Mouse (Mus musculus) olfactory bulb, adult 2 months (tissue): ENCODE measurements at regions not wholly inside any gene's neighbourhood (a gene's known extent, or its start where the extent isn't known, plus 50 kb on each side); places are given as distances from the start of the nearest gene placed in this dataset.

Source experiments
- H3K27ac ChIP-seq: fragments of 200-500 bp; 2 replicates; pipeline ENCODE4 v1.5.1; 2012; ENCODE audit warnings: low read depth, low read length; ENCODE audit not compliant: insufficient read depth
- H3K4me1 ChIP-seq: fragments of 200-500 bp; 2 replicates; pipeline ENCODE4 v1.6.1; 2012; ENCODE audit warnings: low read length; ENCODE audit not compliant: control insufficient read depth, insufficient read depth
- H3K4me3 ChIP-seq: fragments of 200-500 bp; 2 replicates; pipeline ENCODE4 v1.5.1; 2012; ENCODE audit warnings: mild to moderate bottlenecking, low read depth, low read length, moderate library complexity; ENCODE audit not compliant: insufficient read depth
- CTCF ChIP-seq: fragments of 200-500 bp; IDR thresholded peaks from 2 replicates; pipeline ENCODE4 v1.5.1; 2012; ENCODE audit warnings: low read depth, mild to moderate bottlenecking, low read length, moderate library complexity; ENCODE audit not compliant: insufficient read depth
- POLR2A ChIP-seq: fragments of 200-500 bp; IDR thresholded peaks from 2 replicates; pipeline ENCODE4 v1.6.1; 2012; ENCODE audit warnings: mild to moderate bottlenecking, low read depth, low read length, moderate library complexity; ENCODE audit not compliant: insufficient read depth
- WGBS: fragments of 180-500 bp; shearing (Covaris S2); methylation state at CpG from one replicate; pipeline ENCODE4 v1.1.7; 2018; 5-methylcytosine and 5-hydroxymethylcytosine counted together

DNA sequence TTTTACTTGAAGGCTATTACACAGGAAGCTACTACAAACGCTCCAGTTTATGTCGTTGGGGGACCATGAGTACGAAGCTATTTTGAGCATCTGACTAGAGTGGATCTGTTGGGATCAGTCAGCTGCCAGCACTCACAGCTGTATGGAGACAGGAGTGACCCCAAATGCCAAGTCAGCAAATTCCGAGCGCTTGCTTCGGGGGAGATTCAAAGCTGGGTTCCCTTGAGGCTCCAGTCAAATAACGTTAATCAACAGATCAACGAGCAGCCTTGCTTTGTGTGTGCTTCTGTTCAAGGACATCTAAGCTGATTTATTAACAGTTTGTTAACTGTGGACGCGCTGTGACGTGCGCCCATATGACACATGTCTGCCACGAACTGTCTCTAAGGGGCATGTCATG lies 349.5 kb downstream of the Ajap1 start:
- 90% methylated on average over 13 of the region's 13 CpGs for WGBS
- H3K4me1 ChIP-seq = no peaks in the 10 kb centered on the region
- TF ChIP-seq POLR2A (no peak), CTCF (no peak)
- H3K27ac ChIP-seq = no peak overlapping the region
- no peak overlapping the region for H3K4me3 ChIP-seq

DNA sequence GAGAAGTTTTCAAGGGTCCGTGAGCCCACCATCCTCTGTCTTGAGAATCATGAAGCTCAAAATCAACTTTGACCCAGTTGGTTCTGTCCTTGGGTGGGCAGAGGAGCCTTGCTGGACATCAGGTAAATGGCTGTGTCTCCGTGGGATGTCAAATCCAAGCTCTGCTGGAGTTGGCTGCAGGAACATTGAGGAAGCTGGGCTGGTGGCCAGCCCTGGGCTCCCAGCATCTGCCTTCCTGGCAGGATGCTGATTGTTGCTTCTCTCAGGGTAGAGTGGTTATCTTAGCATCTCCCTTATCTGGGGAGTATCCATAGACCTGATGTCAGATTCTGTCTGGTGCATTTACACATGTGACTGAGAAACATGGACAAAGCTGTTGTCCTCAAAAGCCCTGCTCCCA lies 353.3 kb downstream of the Ajap1 start:
- Histone ChIP-seq H3K4me1 (no peaks in the 10 kb centered on the region), H3K27ac (no peak overlapping the region), H3K4me3 (no peak overlapping the region)
- 75% methylated on average over 2 of the region's 2 CpGs for WGBS
- no peak for TF ChIP-seq CTCF
- no peak for TF ChIP-seq POLR2A

DNA sequence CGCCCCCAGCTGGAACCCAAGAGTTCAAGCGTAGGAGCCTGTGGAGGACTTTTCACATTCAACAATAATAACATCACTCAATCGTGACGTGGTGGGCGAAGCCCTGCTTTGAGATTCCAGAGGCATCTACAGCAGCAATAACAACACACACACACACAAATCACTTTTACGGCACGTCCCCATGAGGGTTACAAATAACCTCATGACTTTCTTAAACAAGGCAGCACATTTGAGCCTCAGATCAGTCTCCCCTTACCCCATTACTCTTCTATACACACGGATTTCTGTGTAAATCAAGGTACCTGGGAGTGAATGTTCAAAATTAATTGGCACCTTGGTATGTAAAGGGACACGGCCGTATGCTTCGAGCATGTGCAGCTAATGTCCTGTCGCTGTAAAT lies 354.4 kb downstream of the Ajap1 start:
- no peaks in the 10 kb centered on the region for H3K4me1 ChIP-seq
- 94% methylated on average over 12 of the region's 12 CpGs for WGBS
- TF ChIP-seq POLR2A = no peak
- TF ChIP-seq CTCF = no peak
- no peak overlapping the region for H3K4me3 ChIP-seq
- no peak overlapping the region for H3K27ac ChIP-seq

DNA sequence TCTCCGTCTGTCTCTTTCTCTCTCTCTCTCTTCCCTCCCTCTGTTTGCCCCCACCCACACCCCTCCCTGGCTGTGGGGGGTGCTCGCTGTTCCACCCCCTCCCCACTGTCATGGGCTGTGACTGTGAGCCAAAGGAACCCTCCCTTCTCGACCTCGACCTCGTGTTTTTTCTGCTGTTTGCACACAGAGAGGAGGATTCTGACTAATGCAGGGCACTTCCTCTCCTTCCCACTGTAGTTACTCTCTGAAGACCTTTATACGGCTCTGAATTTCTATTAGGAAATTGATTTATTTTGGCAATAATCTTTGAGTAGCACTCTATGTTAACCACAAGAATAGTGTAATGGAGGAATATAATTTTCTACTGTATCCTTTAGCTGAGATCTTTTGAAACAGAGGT lies 362.1 kb downstream of the Ajap1 start:
- H3K27ac ChIP-seq = no peak overlapping the region
- TF ChIP-seq CTCF (no peak), POLR2A (no peak)
- 42% methylated on average over 6 of the region's 6 CpGs for WGBS
- no peak overlapping the region for H3K4me3 ChIP-seq
- no peaks in the 10 kb centered on the region for H3K4me1 ChIP-seq

DNA sequence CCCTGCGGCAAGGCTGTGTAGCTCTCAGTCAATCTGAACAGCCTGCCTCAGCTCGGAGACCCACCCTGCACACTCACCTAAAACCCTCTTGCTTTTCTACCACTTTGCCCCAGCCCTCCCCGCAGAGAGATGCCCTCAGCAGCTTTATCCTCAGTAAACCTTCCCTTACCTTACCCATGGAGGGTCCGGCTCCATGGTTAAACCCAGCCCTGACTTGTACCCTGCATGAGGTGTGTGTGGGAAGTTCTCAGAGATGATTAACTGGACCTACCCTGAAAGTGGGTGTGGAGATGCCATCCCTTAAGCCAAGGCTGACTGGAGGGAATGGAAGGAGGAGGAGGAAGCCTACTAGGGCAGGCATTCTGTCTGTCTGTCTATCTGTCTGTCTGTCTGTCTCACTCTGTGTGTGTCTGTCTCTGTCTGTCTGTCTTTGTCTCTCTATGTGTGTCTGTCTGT lies 362.9 kb downstream of the Ajap1 start:
- WGBS = 75% methylated on average over 4 of the region's 4 CpGs
- Histone ChIP-seq H3K4me3 (no peak overlapping the region), H3K4me1 (no peaks in the 10 kb centered on the region), H3K27ac (no peak overlapping the region)
- no peak for TF ChIP-seq POLR2A
- no peak for TF ChIP-seq CTCF

DNA sequence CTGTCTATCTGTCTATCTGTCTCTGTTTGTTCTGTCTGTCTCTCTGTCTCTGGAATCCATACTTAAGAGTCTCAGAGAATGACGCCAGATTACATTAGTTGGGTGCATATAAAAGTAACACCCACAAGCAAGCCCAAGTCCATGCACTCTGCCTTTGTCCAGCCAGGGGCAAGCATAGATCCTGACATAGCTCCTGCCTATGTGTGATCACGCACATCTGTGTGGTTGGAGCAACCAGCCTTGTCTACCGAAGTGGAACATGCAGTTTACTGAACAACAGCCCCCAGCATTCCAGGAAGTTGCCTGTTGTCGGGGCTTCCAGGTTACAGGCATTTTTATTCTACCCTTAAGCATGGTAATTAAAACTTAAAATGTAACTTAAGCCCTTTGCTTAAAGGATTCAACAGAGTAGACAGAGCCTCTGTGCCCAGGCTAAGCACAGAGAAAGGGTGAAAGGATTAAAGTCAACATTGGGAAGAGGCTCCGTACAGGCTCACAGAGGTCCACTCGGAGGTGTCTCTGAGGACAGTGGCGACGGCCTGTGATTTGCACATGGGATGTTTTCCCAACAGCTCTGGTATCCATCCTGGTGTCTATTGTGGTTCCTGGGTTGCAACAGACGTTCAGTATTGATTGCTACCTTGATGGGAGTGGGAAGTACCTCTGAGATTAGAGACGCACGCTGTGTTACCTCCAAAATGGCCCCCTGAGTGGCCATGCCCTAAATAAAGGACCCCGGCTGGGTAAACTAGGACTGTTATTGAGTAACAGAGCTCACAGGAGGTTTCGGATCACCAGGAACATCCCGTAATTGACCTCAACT lies 363.6 kb downstream of the Ajap1 start:
- 78% methylated on average over 14 of the region's 14 CpGs for WGBS
- no peak for TF ChIP-seq POLR2A
- TF ChIP-seq CTCF = no peak
- no peak overlapping the region for H3K4me3 ChIP-seq

DNA sequence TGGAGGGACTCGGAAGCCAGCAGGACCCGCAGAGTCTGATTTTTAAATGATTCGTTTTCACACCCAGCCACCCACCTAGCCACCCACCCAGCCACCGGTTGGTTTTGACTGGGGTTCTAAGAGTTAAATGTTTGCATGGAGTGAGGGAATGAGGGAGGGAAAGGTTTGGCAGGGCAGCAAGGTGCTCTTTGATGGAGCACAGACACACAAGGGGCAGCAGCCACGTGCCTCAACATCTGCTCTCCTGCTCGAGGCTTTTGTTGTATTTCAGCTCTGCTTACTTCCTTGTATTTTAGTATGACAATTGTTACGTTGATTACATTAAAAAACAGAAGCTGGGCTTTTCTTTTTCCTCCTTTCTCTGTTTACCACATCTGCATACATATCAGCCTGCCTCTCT lies 367.6 kb downstream of the Ajap1 start:
- Histone ChIP-seq H3K27ac (no peak overlapping the region), H3K4me3 (no peak overlapping the region), H3K4me1 (peaks cover 5% of the 10 kb centered on the region; the same call in 1 of the 2 replicates)
- 85% methylated on average over 7 of the region's 7 CpGs for WGBS
- TF ChIP-seq CTCF (no peak), POLR2A (no peak)

More for the DNA sequence above, 363.6 kb downstream of the Ajap1 start:
- Histone ChIP-seq H3K27ac (no peak overlapping the region), H3K4me1 (no peaks in the 10 kb centered on the region)

DNA sequence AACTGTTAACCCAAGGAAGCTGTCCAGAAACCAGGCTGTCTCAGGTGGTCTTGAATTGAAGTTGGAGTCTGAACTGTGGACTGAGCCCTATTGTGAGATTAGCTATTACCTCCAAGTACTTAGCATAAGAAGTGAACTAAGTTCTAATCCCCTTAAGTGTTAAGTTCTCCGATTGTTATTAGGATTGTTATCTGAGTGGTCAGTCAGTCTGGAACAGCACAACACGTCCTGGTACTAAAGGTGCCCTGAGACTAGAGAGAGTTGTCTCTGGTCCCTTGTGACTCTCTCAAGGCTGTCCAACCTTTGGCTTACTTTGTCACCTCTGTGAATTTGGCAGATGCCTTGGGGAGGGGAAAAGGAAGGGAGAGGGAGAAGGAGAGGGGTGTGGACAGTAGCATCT lies 369.0 kb downstream of the Ajap1 start:
- TF ChIP-seq POLR2A = no peak
- no peak for TF ChIP-seq CTCF
- H3K4me1 ChIP-seq = peaks cover 7% of the 10 kb centered on the region; the same call in 1 of the 2 replicates
- 86% methylated on average over 2 of the region's 2 CpGs for WGBS
- no peak overlapping the region for H3K4me3 ChIP-seq
- no peak overlapping the region for H3K27ac ChIP-seq

DNA sequence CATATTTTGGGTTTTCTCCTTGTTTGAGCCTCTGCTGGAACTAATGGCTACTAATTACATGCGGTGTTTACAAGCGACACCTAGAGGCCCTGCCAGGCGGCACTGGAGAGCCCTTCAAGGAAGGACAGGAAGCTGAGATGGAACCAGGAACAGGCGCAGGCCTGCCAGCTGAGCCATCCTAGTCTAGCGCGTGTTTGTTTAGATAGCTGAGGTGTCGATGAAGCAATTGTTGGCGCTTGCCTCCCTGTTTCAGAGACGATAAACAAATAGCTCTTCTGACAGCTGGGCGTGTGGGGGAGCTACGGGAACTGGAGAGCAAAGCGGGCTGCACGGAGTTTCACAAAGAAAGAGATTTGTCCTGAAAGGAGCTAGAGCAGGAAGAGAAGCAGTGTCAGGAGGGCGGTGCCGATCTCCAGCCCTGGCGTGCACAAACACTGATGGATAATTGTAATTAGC lies 372.3 kb downstream of the Ajap1 start:
- H3K27ac ChIP-seq = no peak overlapping the region
- 21% methylated on average over 16 of the region's 16 CpGs for WGBS
- no peak overlapping the region for H3K4me3 ChIP-seq
- TF ChIP-seq POLR2A (no peak), CTCF (no peak)
- peaks cover 7% of the 10 kb centered on the region; the same call in 1 of the 2 replicates for H3K4me1 ChIP-seq

DNA sequence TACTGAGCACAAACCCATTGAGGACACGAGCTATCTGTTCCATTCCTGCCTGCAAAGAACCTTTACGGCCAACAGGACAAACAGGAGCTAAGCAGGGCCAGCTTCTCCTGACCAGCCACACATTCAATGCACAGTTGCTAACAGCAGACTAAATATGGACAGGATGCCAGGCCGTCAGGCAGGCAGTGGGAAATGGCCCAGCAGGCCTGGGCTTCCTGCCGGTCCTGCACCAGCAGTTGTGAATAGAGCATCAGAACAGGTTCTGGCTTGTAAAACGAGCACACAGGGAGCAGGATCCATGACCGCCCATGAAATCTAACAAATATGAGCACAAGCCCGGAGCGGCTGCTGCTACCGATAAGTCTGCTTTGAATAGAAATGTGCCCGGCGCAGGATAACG lies 384.0 kb downstream of the Ajap1 start:
- WGBS = 78% methylated on average over 12 of the region's 12 CpGs

More for the DNA sequence above, 384.0 kb downstream of the Ajap1 start:
- TF ChIP-seq CTCF (no peak), POLR2A (no peak)
- no peak overlapping the region for H3K4me3 ChIP-seq
- no peaks in the 10 kb centered on the region for H3K4me1 ChIP-seq
- H3K27ac ChIP-seq = no peak overlapping the region
